Mouse (Mus musculus) liver, embryonic 11.5 days (tissue): ENCODE measurements around the gene Klhl26. TPM values are rescaled to one million over a fixed set of nuclear protein-coding genes. Genes with fewer than 3 reads are reported as not detected.

ENCODE experiments used
- ATAC-seq: fragments of 200-750 bp; cut with Nextera tagmentation; replicated peaks from 2 replicates; pipeline ENCODE4 v1.8.0; 2017; ENCODE audit warnings: moderate number of reproducible peaks, mild to moderate bottlenecking, moderate TSS enrichment, moderate library complexity; ENCODE audit not compliant: low FRiP score
- DNase-seq: peaks from one replicate; pipeline ENCODE4 v3.0.0-alpha.2; 2017; ENCODE audit warnings: low spot score
- H3K27ac ChIP-seq: fragments of 300-500 bp; sonication (generic); 2 replicates; pipeline ENCODE4 v1.5.1; 2014; ENCODE audit warnings: mild to moderate bottlenecking, low read depth, low read length, control low read depth
- H3K27me3 ChIP-seq: fragments of 300-500 bp; sonication (generic); replicated peaks from 2 replicates; pipeline ENCODE4 v1.6.1; 2014; ENCODE audit warnings: low read length, mixed read lengths; ENCODE audit not compliant: control insufficient read depth, insufficient read depth
- H3K36me3 ChIP-seq: fragments of 300-500 bp; sonication (generic); 2 replicates; pipeline ENCODE4 v1.6.1; 2014; ENCODE audit warnings: mild to moderate bottlenecking, low read length, moderate library complexity, mixed read lengths; ENCODE audit not compliant: control insufficient read depth, insufficient read depth
- H3K4me1 ChIP-seq: fragments of 300-500 bp; sonication (generic); replicated peaks from 2 replicates; pipeline ENCODE4 v1.6.1; 2014; ENCODE audit warnings: low read length, mixed read lengths; ENCODE audit not compliant: control insufficient read depth, insufficient read depth
- H3K4me2 ChIP-seq: fragments of 300-500 bp; sonication (generic); 2 replicates; pipeline ENCODE4 v1.6.1; 2014; ENCODE audit warnings: mild to moderate bottlenecking, control low read depth, moderate library complexity
- H3K4me3 ChIP-seq: fragments of 300-500 bp; sonication (generic); 2 replicates; pipeline ENCODE4 v1.5.1; 2014; ENCODE audit warnings: low read depth, low read length, control low read depth
- H3K9ac ChIP-seq: fragments of 300-500 bp; sonication (generic); 2 replicates; pipeline ENCODE4 v1.6.1; 2014; ENCODE audit warnings: low read depth, low read length, control low read depth
- H3K9me3 ChIP-seq: fragments of 300-500 bp; sonication (generic); 2 replicates; pipeline ENCODE4 v1.6.1; 2016; ENCODE audit warnings: low read length, inconsistent platforms, mixed read lengths; ENCODE audit not compliant: control insufficient read depth
- WGBS: fragments of 180-500 bp; shearing (Covaris S2); extraction: QIAGEN DNeasy Blood & Tissue Kit; methylation state at CpG from one replicate; pipeline ENCODE4 v1.1.7; 2014; 5-methylcytosine and 5-hydroxymethylcytosine counted together
- polyA plus RNA-seq: library from polyadenylated mRNA; unstranded; fragments of >200 nt; fragmentation: Nextera tagmentation; extraction: Ambion mirVana; gene quantifications from 2 replicates; pipeline ENCODE4 v1.2.1, GENCODE M21; 2014

The Klhl26 gene
- polyA plus RNA-seq, 1 experiment from 2014 or later: 13.0 TPM

GRCm38 (mm10) chr8:70452196-70452966, 24.4 kb downstream of the Klhl26 start:
- H3K9ac ChIP-seq: no peak overlapping the region
- no peak overlapping the region for H3K27ac ChIP-seq
- H3K27me3 ChIP-seq: peaks cover 25% of the 10 kb centered on the region
- no peak overlapping the region for H3K4me2 ChIP-seq
- H3K4me3 ChIP-seq: no peak overlapping the region
- H3K9me3 ChIP-seq: no peaks in the 10 kb centered on the region
- H3K36me3 ChIP-seq: peaks cover 10% of the 10 kb centered on the region; the same call in 1 of the 2 replicates
- ATAC-seq (no peak), DNase-seq (no peak)
- 36% methylated on average over 52 of the region's 52 CpGs for WGBS
- peaks cover 10% of the 10 kb centered on the region for H3K4me1 ChIP-seq

- no peak for ATAC-seq
- 63% methylated on average over 19 of the region's 19 CpGs for WGBS
Measured at GRCm38 (mm10) chr8:70447639-70448420, 28.9 kb downstream of the Klhl26 start.

GRCm38 (mm10) chr8:70445988-70446387, 30.8 kb downstream of the Klhl26 start:
- no peak for ATAC-seq
- H3K27me3 ChIP-seq: peaks cover 2% of the 10 kb centered on the region; the same call in 1 of the 2 replicates

More at GRCm38 (mm10) chr8:70447639-70448420, 28.9 kb downstream of the Klhl26 start:
- DNase-seq: no peak
- Histone ChIP-seq H3K9ac (no peak overlapping the region), H3K9me3 (no peaks in the 10 kb centered on the region), H3K36me3 (peaks cover 10% of the 10 kb centered on the region; the same call in 1 of the 2 replicates), H3K27ac (no peak overlapping the region), H3K4me2 (no peak overlapping the region), H3K4me3 (no peak overlapping the region), H3K4me1 (peaks cover 10% of the 10 kb centered on the region), H3K27me3 (peaks cover 17% of the 10 kb centered on the region)

GRCm38 (mm10) chr8:70443326-70443725, 33.4 kb downstream of the Klhl26 start:
- DNase-seq (no peak), ATAC-seq (no peak)
- Histone ChIP-seq H3K9ac (no peak overlapping the region), H3K4me1 (peaks cover 6% of the 10 kb centered on the region), H3K27ac (peak overlapping the region; percentile 54; the same call in 1 of the 2 replicates), H3K4me3 (no peak overlapping the region), H3K4me2 (no peak overlapping the region), H3K9me3 (no peaks in the 10 kb centered on the region), H3K27me3 (0 out of 2 replicates have a peak, but pooled peaks cover 2% of the 10 kb centered on the region), H3K36me3 (no peaks in the 10 kb centered on the region)
- 64% methylated on average over 4 of the region's 4 CpGs for WGBS

More at GRCm38 (mm10) chr8:70445988-70446387, 30.8 kb downstream of the Klhl26 start:
- H3K9me3 ChIP-seq: no peaks in the 10 kb centered on the region
- no peak for DNase-seq
- no peak overlapping the region for H3K4me3 ChIP-seq
- no peaks in the 10 kb centered on the region; the same call in 1 of the 2 replicates for H3K36me3 ChIP-seq
- WGBS: 49% methylated on average over 1 of the region's 1 CpGs
- H3K27ac ChIP-seq: no peak overlapping the region
- no peak overlapping the region for H3K4me2 ChIP-seq
- peaks cover 4% of the 10 kb centered on the region; the same call in 1 of the 2 replicates for H3K4me1 ChIP-seq
- no peak overlapping the region for H3K9ac ChIP-seq

GRCm38 (mm10) chr8:70441565-70441964, 35.2 kb downstream of the Klhl26 start:
- ATAC-seq (no peak), DNase-seq (no peak)
- Histone ChIP-seq H3K27me3 (no peaks in the 10 kb centered on the region), H3K9ac (no peak overlapping the region), H3K4me1 (peaks cover 6% of the 10 kb centered on the region), H3K36me3 (no peaks in the 10 kb centered on the region), H3K4me2 (no peak overlapping the region), H3K27ac (no peak overlapping the region), H3K9me3 (no peaks in the 10 kb centered on the region), H3K4me3 (no peak overlapping the region)
- 55% methylated on average over 3 of the region's 3 CpGs for WGBS

GRCm38 (mm10) chr8:70440246-70440645, 36.5 kb downstream of the Klhl26 start:
- no peak for ATAC-seq
- Histone ChIP-seq H3K4me1 (peaks cover 6% of the 10 kb centered on the region), H3K4me2 (peak overlapping the region; percentile 90), H3K4me3 (peak overlapping the region; percentile 70; the same call in 1 of the 2 replicates), H3K9me3 (no peaks in the 10 kb centered on the region), H3K9ac (peak overlapping the region; percentile 60; the same call in 1 of the 2 replicates), H3K36me3 (no peaks in the 10 kb centered on the region), H3K27ac (no peak overlapping the region), H3K27me3 (no peaks in the 10 kb centered on the region)
- 49% methylated on average over 3 of the region's 3 CpGs for WGBS
- no peak for DNase-seq

GRCm38 (mm10) chr8:70439848-70440179, 37.0 kb downstream of the Klhl26 start:
- 7% methylated on average over 7 of the region's 7 CpGs for WGBS
- Histone ChIP-seq H3K4me1 (peaks cover 6% of the 10 kb centered on the region), H3K9me3 (no peaks in the 10 kb centered on the region), H3K36me3 (no peaks in the 10 kb centered on the region), H3K4me3 (peak overlapping the region; percentile 70), H3K27ac (peak overlapping the region; percentile 47), H3K4me2 (peak overlapping the region; percentile 90), H3K27me3 (no peaks in the 10 kb centered on the region), H3K9ac (peak overlapping the region; percentile 60)
- DNase-seq (no peak), ATAC-seq (no peak)

GRCm38 (mm10) chr8:70439055-70439847, 37.5 kb downstream of the Klhl26 start, which contains the start of gene Crtc1:
TSS of gene Crtc1 (minus strand) at chr8:70439579.
- H3K36me3 ChIP-seq: no peaks in the 10 kb centered on the region
- H3K27me3 ChIP-seq: no peaks in the 10 kb centered on the region
- peak within 1 kb of the TSS; percentile 47 for H3K27ac ChIP-seq
- 1% methylated on average over 70 of the region's 70 CpGs for WGBS
- peak within 1 kb of the TSS; percentile 90 for H3K4me2 ChIP-seq
- peak within 1 kb of the TSS; percentile 60 for H3K9ac ChIP-seq
- peak within 1 kb of the TSS; percentile 70 for H3K4me3 ChIP-seq
- no peaks in the 10 kb centered on the region for H3K9me3 ChIP-seq
- peaks cover 6% of the 10 kb centered on the region for H3K4me1 ChIP-seq
- DNase-seq (peak; percentile 97), ATAC-seq (peak; percentile 95)
